Mouse (Mus musculus): ENCODE measurements around the gene Ddias. TPM values are rescaled to one million over a fixed set of nuclear protein-coding genes. Genes with fewer than 3 reads are reported as not detected.
A peak's percentile ranks its signal among the peaks of the same experiment; 100 is the strongest.

The Ddias gene
- polyA plus RNA-seq, 1 experiment = 4.1 TPM

GRCm38 (mm10) chr7:92887230-92887629, 13.2 kb upstream of the Ddias start:
- no peak for TF ChIP-seq POLR2A (IDR thresholded peaks at IDR 0.05; ENCODE audit: borderline replicate concordance, low read depth, low read length)
- no peak for TF ChIP-seq CTCF (IDR thresholded peaks at IDR 0.05; ENCODE audit: low read depth, low read length)
- Histone ChIP-seq H3K4me3 (ENCODE audit: insufficient read depth, low read length) (no peak overlapping the region), H3K4me1 (ENCODE audit: control insufficient read depth, insufficient read depth, low read length) (peaks cover 24% of the 10 kb centered on the region), H3K27ac (ENCODE audit: insufficient read depth, low read depth, low read length) (no peak overlapping the region)

GRCm38 (mm10) chr7:92886801-92887200, 12.8 kb upstream of the Ddias start:
- Histone ChIP-seq H3K27ac (ENCODE audit: insufficient read depth, low read depth, low read length) (peak overlapping the region; percentile 23), H3K4me1 (ENCODE audit: control insufficient read depth, insufficient read depth, low read length) (peaks cover 24% of the 10 kb centered on the region), H3K4me3 (ENCODE audit: insufficient read depth, low read length) (no peak overlapping the region)
- TF ChIP-seq POLR2A (IDR thresholded peaks at IDR 0.05; ENCODE audit: borderline replicate concordance, low read depth, low read length) = no peak
- TF ChIP-seq CTCF (IDR thresholded peaks at IDR 0.05; ENCODE audit: low read depth, low read length) = no peak

- TF ChIP-seq POLR2A (IDR thresholded peaks at IDR 0.05; ENCODE audit: borderline replicate concordance, low read depth, low read length) (no peak), CTCF (IDR thresholded peaks at IDR 0.05; ENCODE audit: low read depth, low read length) (no peak)
- peaks cover 29% of the 10 kb centered on the region for H3K4me1 ChIP-seq (ENCODE audit: control insufficient read depth, insufficient read depth, low read length)
- H3K4me3 ChIP-seq (ENCODE audit: insufficient read depth, low read length) = no peak overlapping the region
- peak overlapping the region; percentile 31; the same call in 1 of the 2 replicates for H3K27ac ChIP-seq (ENCODE audit: insufficient read depth, low read depth, low read length)
Measured at GRCm38 (mm10) chr7:92884998-92885660, 11.1 kb upstream of the Ddias start.

- TF ChIP-seq POLR2A (IDR thresholded peaks at IDR 0.05; ENCODE audit: borderline replicate concordance, low read depth, low read length) = no peak
- TF ChIP-seq CTCF (IDR thresholded peaks at IDR 0.05; ENCODE audit: low read depth, low read length) = no peak
- Histone ChIP-seq H3K27ac (ENCODE audit: insufficient read depth, low read depth, low read length) (no peak overlapping the region), H3K4me1 (ENCODE audit: control insufficient read depth, insufficient read depth, low read length) (peaks cover 36% of the 10 kb centered on the region), H3K4me3 (ENCODE audit: insufficient read depth, low read length) (no peak overlapping the region)
Measured at GRCm38 (mm10) chr7:92883850-92884716, 10.0 kb upstream of the Ddias start.

- Histone ChIP-seq H3K27ac (ENCODE audit: insufficient read depth, low read depth, low read length) (peak overlapping the region; percentile 94), H3K4me1 (ENCODE audit: control insufficient read depth, insufficient read depth, low read length) (peaks cover 24% of the 10 kb centered on the region), H3K4me3 (ENCODE audit: insufficient read depth, low read length) (peak overlapping the region; percentile 52)
- TF ChIP-seq CTCF (IDR thresholded peaks at IDR 0.05; ENCODE audit: low read depth, low read length) = no peak
- no peak for TF ChIP-seq POLR2A (IDR thresholded peaks at IDR 0.05; ENCODE audit: borderline replicate concordance, low read depth, low read length)
Measured at GRCm38 (mm10) chr7:92878575-92879285, 4.7 kb upstream of the Ddias start.

- Histone ChIP-seq H3K27ac (ENCODE audit: insufficient read depth, low read depth, low read length) (peak overlapping the region; percentile 87), H3K4me1 (ENCODE audit: control insufficient read depth, insufficient read depth, low read length) (peaks cover 25% of the 10 kb centered on the region), H3K4me3 (ENCODE audit: insufficient read depth, low read length) (peak overlapping the region; percentile 63)
- no peak for TF ChIP-seq POLR2A (IDR thresholded peaks at IDR 0.05; ENCODE audit: borderline replicate concordance, low read depth, low read length)
- no peak for TF ChIP-seq CTCF (IDR thresholded peaks at IDR 0.05; ENCODE audit: low read depth, low read length)
Measured at GRCm38 (mm10) chr7:92876538-92876937, 2.5 kb upstream of the Ddias start.

- H3K4me3 ChIP-seq (ENCODE audit: insufficient read depth, low read length) = peak overlapping the region; percentile 82
- H3K27ac ChIP-seq (ENCODE audit: insufficient read depth, low read depth, low read length) = peak overlapping the region; percentile 87
- peaks cover 24% of the 10 kb centered on the region for H3K4me1 ChIP-seq (ENCODE audit: control insufficient read depth, insufficient read depth, low read length)
- TF ChIP-seq CTCF (IDR thresholded peaks at IDR 0.05; ENCODE audit: low read depth, low read length) (no peak), POLR2A (IDR thresholded peaks at IDR 0.05; ENCODE audit: borderline replicate concordance, low read depth, low read length) (no peak)
Measured at GRCm38 (mm10) chr7:92876066-92876465, 2.0 kb upstream of the Ddias start.

- peak overlapping the region; percentile 83 for H3K4me3 ChIP-seq (ENCODE audit: insufficient read depth, low read length)
- H3K27ac ChIP-seq (ENCODE audit: insufficient read depth, low read depth, low read length) = peak overlapping the region; percentile 90
- TF ChIP-seq CTCF (IDR thresholded peaks at IDR 0.05; ENCODE audit: low read depth, low read length) (no peak), POLR2A (IDR thresholded peaks at IDR 0.05; ENCODE audit: borderline replicate concordance, low read depth, low read length) (no peak)
- peaks cover 16% of the 10 kb centered on the region for H3K4me1 ChIP-seq (ENCODE audit: control insufficient read depth, insufficient read depth, low read length)
Measured at GRCm38 (mm10) chr7:92874761-92875408, 838 bp upstream of the Ddias start.

GRCm38 (mm10) chr7:92871596-92871995, 2.5 kb downstream of the Ddias start:
- TF ChIP-seq POLR2A (IDR thresholded peaks at IDR 0.05; ENCODE audit: borderline replicate concordance, low read depth, low read length) (no peak), CTCF (IDR thresholded peaks at IDR 0.05; ENCODE audit: low read depth, low read length) (no peak)
- no peak overlapping the region for H3K4me3 ChIP-seq (ENCODE audit: insufficient read depth, low read length)
- peaks cover 6% of the 10 kb centered on the region; the same call in 1 of the 2 replicates for H3K4me1 ChIP-seq (ENCODE audit: control insufficient read depth, insufficient read depth, low read length)
- H3K27ac ChIP-seq (ENCODE audit: insufficient read depth, low read depth, low read length) = no peak overlapping the region

Measured in bone marrow macrophage, adult 2 months (primary cell).